Mouse (Mus musculus) cerebellum, adult 9-10 months (tissue): ENCODE data around the gene 1810010D01Rik.

Experiments
- DNase-seq: peaks from one replicate; pipeline ENCODE4 v3.0.0; 2022

1810010D01Rik gene

DNA sequence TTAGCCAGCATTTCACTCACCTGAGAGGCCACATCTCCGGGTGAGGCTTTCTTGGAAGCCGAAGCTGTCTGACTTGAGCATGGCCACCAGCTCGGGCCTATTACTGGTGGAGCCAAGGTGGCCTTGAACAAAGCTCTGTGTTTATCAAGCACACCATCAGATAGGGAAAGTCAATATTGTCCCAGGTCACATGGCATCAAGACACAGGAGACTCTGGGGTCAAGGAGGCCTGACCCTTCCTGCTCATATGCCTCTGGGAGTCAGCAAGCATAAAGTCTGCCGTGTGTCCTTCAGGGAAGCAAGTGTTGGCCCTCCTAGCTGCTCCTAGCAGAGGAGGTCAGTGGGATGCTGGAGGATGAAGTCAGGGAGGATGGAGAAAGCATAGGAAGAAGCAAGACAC, at the start of gene 1810010D01Rik:
Gene 1810010D01Rik, minus strand, starts transcription at position 114 of the 400 bp plus-strand sequence.
- DNase-seq = no peak

DNA sequence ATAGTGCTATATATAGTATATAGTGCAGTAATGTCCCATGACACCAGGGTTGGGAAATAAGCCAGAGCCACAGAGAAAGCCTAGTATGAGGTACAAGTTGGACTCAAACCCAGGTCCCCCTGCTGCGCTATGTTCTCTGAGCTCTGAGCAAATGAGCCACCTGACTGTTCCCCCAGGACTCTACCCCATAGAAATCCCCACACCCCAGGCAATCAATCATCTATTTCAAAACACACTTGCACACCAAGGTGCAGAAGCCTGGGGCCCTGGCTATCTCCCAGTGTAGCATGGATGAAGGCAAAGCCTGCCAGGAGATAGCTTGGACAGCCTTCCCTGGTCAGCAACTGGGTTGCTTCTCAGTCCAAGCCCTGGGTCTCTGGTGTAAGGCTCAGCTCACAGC, 48.2 kb upstream of the 1810010D01Rik start:
- no peak for DNase-seq

DNA sequence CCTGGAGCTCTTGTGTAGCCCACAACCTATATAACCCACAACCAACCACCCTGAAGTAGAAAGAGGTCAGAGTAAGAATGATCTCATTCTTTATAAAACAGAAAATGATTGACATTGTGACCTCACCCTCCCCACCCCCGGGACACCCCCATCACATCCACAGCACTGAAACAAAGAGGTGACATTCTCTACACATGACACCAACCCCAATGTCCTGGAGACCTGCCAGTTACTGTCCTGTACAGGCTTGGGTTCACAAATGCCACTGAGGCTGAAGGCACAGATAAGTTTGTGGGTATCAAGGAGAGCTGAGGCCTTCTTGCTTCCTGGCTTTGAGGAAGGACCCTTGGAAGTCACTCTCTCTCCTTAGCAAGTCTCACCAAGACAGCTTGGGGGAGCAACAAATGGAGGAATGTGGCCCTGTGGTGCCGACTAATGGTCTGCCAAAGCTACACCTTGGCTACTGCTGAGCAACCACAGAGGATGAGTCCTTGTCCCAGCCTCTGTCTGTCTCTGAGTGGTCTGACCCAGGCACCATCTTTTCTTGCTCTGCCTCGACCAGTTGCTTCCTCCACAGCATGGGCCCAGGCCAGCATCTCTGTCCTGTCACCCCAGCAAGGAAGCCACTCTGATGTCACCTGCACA, 46.2 kb upstream of the 1810010D01Rik start:
- DNase-seq = peak; percentile 60

DNA sequence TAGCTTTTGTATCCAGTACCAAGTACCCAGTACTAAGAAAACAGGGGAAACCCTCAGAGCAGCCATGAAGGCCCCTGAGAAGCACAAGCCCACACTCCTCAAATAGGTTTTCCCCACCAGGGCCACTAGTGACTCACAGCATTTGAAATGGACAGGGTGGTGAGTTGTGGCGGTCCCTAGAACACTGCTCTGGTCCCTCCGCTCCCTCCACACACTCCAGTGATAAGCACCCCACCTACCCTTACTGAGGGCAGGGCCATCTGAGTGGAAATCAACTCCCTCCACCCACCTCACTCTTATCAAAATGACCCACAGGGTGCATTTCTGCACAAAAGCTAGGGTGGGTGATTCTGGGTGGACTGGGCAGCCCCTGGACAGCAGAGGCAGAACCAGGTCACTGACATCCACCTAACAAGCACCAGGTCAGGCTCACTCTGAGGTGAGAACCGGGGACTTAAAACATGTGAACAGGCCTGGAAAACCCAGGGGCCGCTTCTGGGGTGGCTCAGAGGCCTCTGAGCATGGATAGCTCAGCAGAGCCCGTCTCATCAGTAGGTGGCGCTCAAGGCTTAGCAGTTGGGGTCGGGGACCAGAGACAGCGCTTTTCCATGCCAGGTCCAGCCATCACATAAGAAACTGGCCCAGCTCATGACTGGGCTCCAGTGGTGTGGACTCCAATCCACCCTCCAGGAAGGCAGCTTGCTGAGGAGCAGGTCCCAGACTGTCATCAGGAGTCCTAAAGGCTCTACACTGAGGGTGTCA, 45.0 kb upstream of the 1810010D01Rik start:
- DNase-seq = peak; percentile 93

DNA sequence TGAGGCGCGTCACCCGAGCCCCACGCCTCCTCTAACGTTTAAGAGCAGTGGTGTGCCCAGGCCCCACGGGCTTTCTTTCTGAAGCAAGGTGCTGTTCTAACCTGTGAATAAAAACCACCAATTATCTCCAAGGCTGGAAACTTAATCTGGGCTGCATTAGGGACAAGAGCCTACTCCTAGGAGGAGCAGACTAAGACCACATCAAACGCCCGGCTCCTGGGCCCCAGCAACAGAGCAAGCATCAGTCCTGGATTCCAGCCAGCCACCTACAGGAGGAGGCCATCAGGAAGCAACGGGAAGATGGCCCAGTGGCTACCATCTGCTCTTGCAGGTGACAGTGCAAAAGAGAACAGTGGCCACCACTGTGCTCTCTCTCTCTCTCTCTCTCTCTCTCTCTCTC, 42.3 kb upstream of the 1810010D01Rik start:
- DNase-seq = peak; percentile 85

DNA sequence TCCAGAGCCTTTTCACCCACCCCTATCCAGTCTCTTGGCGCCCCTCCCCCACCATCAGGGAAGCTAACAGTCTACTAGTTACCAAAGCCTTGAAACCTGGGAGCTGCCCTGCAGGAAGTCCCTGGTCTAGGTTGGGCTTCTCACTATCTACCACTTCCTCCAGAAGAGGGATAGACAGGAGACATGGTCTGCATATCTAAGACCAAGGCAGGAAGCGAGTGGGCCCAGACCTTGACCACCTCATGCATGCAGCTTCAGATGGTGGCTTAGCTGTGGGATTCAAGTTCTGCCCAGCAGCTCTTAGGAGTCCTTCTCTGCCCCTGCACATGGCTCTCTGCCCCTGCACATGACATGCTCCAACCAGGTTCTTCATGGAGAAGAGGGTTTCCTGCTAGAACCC, 41.0 kb upstream of the 1810010D01Rik start:
- peak; percentile 44 for DNase-seq

DNA sequence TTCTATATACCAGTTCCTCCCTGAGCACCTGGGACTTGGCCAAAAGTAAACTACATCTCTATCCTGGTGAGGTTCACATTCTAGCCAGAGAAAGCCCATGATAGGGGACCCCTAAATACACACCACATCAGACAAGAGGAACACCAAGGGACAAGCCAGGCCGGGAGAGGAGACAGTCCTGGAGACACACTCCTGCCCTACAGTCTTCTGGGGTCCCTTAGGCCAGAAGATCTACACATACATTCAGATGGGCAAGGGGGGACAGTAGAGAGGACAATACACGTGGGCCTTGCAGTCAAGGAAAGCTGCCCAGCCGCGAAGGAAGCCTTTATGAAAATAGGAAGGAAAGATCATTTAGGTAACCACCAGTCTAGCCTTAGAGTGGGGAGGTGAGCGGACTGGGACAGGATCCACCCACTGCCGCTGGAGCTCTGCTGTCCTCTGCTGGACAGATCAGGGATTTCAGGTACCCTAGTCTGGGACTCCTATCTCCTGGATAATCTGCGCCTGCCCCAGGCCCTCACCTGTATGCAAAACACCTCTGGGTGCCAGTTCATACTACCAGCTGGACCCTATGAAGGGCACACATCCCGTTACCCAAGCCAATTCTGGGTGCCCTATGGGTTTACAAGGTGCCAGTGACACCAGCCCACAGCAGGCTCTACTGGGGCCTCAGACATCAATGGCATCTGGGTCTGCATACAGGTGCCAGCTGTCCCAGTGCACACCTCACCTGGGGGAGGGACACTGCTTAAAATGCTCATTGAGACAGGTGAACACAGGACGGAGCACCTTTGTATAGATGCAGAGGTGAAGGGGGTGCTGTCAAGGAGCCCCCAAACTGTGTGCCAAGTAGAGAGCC, 35.2 kb upstream of the 1810010D01Rik start:
- peak; percentile 88 for DNase-seq

DNA sequence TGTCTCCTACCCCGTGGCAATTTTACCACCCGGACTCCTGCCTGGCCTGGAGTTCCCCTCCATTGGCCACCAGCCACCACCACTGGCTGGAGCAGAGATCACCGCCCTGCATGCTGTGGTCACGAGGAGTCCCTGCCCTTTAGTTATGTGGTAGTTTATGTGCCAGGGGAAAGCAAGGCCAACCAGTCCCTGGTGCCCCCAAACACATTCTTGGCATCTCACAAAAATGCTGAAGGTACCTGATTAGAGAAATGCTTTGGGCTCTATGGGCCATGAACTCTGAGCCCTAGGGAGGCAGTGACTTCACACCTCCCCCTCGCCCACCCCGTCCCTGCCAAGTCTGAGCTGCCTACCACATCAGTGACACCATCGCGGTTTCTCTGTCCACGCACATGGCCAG, 34.1 kb upstream of the 1810010D01Rik start:
- DNase-seq = no peak

DNA sequence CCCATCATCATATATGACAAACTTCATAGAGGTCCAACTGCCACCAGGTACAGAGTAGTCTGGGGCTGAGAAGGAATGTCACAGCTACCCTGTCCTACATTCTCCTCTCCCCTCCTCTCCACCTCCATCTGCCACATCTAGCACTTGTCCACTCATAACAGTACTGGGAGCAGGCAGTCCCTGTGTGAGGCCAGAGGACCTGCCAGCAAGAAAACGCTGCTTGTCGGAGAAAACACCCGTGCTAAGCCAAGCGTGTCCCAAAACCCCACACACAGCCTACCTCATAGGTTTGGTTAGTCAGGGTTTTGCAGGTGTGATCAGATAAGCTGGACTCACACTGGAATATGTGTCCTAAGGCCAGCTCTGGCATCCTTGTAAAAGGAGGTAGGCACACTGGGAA, 33.0 kb upstream of the 1810010D01Rik start:
- DNase-seq = peak; percentile 80

DNA sequence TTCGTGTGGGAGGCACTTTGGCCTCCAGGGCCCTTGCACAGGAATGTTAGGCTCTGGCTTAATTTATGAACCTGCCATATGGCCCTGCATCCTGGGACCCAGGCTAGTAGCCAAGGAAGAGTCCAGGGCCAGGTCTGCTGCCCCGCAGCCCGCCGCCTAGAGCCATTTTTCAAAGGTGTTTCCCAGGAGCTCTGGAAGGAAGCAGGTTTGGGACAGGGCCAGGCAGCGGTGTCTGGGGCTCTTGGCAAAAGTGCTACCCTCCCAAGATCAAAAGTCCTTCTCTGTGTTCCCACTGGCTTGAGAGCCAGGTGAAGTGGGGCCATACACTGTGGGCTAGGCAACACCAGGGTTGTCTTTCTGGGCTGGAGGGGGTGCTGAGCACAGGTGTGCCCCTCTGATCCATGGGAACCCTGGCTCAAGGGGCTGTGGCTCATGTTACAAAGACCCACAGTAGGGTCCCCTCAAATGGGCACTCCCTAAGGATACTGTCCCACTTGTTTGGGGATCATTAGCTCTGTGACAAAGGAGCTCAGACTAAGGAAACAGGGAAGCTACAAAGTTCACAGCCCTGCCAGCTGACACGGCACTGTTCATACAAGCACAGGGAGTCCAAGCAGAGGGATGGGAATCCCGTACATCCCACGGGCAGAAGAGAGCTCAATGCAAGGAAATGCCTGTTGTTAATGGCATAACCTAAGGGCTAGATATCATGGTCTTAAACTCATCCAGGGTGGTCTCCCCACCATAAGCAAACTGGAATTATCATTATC, 32.0 kb upstream of the 1810010D01Rik start:
- DNase-seq = peak; percentile 85

DNA sequence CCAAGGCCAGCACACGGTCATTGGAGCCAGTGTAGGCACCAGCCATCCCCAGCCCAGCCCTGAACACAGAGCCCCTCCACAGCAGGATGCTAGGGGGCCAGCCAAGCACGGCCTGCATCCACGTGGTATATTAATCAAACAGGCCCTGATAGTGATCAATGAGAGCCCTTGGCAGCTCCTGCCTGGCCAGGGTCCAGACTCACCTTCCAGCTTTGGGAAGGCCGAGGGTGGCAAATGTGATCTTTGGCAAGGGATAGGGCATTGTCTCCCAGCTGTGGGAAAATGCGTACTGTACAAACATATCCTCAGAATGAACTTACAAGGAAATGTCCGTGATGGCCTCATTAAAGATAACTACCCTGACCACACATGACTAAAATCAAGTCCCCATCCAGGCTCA, 31.2 kb upstream of the 1810010D01Rik start:
- peak; percentile 50 for DNase-seq

DNA sequence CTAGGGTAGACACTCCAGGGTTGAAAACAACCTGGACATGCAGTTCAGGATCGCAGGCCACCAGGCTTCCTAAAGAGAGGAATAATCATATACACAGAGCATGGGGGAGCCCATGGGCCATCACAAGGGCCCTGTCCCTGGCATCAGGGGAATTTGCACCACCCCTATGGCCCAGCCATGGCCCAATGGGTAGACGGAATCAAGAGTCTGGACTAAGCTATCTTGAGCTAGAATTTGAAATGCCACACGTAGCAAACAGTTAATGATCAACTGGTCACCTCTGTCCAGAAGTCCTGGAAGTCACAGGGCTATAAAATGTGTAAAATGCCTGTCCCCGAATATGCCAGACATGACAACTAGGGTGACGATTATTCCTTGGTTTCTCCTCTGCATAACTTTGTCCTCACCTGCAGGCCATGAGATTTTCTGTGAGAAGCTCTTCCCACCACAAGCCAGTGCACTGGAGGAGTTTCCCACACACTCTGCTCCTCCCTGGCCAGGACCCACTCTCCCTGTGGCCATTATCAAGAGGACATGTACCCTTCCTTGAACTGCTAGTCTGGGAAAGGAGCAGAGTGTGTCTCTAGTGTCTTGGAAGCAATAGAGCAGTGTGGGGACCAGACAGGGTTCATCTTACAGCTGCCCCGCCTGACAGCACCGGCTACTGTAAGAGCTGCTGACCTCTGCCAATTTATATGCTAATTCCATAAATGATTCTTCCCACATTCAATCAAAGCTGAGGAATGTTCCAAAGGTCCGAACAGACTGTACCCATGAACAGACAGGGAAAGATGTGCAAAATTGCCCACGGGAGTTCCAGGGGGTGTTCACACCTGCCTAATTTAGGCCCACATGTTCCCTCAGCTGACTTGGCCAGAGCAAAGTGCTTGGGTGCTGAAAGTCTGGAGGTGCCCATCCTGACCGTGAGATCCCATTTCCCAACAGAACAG, 27.2 kb upstream of the 1810010D01Rik start:
- no peak for DNase-seq

DNA sequence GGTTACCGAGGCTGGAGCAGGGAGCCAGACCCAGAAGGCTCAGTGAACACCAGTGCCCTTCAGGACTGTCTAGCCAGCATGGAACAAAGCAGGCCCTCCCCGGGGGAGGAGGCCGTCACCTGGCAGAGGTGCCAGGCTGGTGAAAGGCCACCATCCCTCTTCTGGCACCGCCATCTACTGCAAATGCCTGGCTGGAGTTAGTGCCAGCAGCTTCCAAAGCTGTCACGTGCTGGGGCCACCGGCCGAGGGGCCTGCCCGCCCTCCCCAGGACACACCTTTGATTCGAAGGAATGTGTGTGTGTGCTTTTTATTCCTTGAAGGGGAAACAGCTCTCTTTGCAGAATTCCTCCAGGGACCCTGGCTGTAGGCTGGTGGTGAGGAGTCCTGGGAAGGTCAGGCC, 23.7 kb upstream of the 1810010D01Rik start:
- DNase-seq = peak; percentile 46

DNA sequence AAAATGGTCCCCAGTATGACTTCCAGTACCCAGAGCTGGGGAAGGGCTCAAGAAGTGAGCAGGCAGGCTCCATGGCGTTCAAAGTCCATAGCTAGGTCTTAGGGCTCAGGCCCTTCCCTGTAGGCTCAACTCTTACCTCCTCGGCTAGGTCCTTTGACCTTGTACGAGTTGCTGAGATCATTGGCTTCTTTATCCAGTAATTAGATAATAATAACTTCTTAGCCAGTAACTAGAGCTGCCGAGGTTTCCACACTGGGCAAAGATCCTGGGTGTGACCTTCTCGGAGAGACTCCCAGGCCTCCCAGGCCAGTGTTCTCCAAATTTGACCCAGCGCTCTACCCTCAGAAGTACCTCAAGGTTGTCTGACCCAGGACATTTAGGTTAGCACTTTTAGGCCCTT, 18.7 kb upstream of the 1810010D01Rik start:
- DNase-seq = no peak

DNA sequence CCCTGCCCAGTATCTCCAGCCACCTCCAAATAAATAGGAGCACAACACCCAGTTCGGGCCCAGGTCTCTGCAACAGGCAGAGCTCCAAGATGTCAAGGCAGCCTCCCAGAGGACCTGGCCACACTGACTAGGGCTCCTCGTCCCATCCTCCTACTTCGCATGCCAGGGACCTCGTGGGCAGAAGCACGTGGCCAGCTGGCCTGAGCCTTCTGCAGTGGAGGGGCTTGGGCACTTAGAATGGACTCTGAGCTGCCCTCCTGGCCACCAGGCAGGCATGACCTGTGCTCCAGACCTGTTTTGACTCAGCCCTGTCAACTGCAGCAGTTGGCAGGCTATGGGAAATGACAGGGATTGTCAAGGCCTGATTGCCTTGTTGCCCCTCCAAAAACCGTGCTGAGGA, 17.7 kb upstream of the 1810010D01Rik start:
- DNase-seq = no peak

DNA sequence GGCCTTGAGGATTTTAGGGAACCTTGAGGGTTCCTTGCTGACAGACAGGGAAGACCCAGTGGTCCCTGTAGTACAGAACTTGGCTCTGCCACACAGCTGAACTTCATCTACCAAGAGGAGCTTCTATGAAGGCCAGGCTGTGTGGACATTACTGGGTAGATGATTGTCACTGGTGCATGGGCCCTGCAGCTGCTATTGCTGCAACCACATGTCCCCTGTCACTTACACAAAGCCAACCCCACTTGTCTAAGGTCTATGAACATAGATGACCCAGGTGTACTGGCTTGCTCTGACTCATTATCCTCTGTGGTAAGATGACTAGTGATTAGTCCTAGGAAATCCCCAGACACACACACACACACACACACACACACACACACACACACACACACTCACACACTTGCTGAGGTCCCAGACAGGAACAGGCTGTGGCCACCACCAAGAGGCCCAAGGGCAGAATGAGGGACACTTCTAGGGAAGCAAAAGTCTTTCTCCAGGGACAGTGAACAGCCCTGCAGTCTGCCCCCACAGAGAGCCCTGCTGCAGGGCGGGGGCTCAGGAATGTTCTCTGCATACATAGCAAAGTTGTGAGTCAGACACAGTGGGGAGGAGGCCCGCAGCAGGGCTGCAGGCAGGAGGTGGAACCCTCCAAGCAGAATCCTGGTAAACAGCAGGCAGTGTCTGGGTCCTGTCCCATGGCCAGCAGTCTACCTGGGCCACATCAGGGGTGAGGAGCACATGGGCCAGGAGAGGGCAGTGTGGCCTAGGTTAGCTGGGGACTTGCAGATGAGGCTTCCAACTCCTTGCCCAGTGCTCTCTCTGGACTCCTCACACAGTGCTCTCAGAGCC, 14.1 kb upstream of the 1810010D01Rik start:
- peak; percentile 65 for DNase-seq

DNA sequence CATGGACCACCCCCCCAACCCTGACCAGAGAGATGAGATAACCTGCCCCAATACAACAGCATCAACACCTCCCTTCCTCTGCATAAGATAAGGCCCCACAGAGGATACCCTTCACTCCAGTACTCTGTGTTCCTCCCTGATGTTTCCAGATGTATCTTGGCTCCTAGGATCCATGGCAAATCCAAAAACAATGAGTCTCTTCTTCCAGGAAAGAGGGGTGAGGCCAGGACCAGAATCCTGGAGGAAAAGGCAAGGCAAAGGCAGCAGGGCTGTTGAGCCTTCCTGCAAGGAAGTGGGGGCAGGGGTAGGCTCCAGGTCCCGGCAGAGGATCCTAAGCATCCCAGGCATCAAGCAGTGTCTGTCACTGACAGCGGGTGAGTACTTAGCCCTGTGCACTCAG, 13.4 kb upstream of the 1810010D01Rik start:
- no peak for DNase-seq

DNA sequence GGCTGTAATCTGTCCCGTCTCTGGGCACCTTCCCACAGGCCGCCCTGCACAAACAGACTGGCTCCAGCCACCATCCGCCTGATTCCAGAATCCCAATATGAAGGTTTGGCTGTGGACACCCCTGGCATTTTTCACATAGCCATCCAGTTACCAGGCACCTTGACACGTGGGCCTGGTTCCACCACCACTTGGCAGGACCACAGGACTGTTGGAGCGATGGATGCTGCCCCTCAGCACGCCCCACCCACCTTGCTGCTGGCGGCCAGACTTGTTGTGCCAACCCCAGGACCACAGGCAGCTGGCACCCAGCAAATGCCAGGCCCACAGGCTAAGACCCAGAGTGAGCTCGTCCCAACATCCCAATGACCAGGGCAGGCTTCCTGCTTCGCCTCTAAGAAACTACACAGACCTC, 11.5 kb upstream of the 1810010D01Rik start:
- no peak for DNase-seq

DNA sequence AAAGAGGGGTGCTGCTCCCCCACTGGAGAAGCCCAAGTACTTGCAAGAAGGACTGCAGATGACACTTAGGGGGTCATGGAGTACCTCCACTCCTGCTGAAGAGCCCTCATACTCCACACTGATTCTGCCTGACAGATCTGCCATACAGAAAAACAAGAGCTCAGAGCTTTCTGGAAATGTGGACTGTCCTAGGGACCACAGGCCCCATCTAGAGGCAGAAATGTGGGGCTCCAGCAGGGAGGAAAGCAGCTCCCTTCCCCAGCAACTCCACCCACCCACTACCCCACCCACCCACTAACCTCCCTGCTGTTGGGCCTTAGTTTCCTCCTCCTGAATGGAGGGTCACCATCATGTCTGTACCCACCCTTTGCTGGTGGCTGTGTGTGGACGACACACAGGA, 8.7 kb upstream of the 1810010D01Rik start:
- DNase-seq = no peak

DNA sequence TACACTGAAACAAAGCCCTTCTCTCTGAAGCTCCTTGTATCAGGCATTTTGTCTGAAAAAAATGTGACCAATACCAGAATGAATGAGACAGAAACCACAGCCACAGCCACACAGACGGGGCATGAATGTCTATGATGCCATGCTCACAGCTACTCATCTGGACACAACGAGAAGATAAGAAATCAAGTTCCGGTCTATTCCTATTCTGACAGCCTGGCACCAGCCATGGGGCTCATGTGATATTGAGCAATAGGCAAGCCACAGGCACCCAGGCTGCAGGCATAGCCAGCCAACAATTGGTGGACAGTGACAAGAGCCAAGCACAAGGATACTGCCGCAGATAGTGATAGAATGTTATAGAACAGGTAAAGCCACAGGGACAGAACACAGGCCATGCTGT, 7.6 kb upstream of the 1810010D01Rik start:
- DNase-seq = no peak
